Mouse (Mus musculus): ENCODE measurements around the gene Tyro3. TPM values are rescaled to one million over a fixed set of nuclear protein-coding genes. Genes with fewer than 3 reads are reported as not detected.

Gene Tyro3
- 7.3 and 8.4 TPM in 2 replicates for polyA plus RNA-seq (2014; fragmentation: Nextera tagmentation; extraction: Ambion mirVana)

- H3K27ac ChIP-seq (ENCODE audit: low read depth, low read length): peak within 1 kb of the TSS; percentile 3; the same call in 1 of the 2 replicates
- no peaks in the 10 kb centered on the region for H3K36me3 ChIP-seq (ENCODE audit: control insufficient read depth, insufficient read depth, low read length)
- H3K4me1 ChIP-seq (ENCODE audit: control insufficient read depth, insufficient read depth, low read length): peaks cover 16% of the 10 kb centered on the region
- H3K27me3 ChIP-seq (ENCODE audit: control insufficient read depth, insufficient read depth, low read length): peaks cover 20% of the 10 kb centered on the region
- no peaks in the 10 kb centered on the region for H3K9me3 ChIP-seq (replicated peaks; ENCODE audit: control insufficient read depth, low read length)
- ATAC-seq (replicated peaks; ENCODE audit: insufficient number of reproducible peaks, low FRiP score, low TSS enrichment): no peak
- peak within 1 kb of the TSS; percentile 19; the same call in 1 of the 2 replicates for H3K4me2 ChIP-seq
- 56% methylated on average over 5 of the region's 5 CpGs for WGBS (ENCODE audit: insufficient replicate concordance)
- no peak within 1 kb of the TSS for H3K9ac ChIP-seq (ENCODE audit: low read depth, low read length)
- H3K4me3 ChIP-seq (ENCODE audit: low read depth, low read length): 0 out of 2 replicates have a peak within 1 kb of the TSS, but pooled peaks have one; percentile 8
Measured at GRCm38 (mm10) chr2:119797279-119797783, at the start of gene Tyro3. Tyro3 (plus strand) TSS chr2:119797733.

- Histone ChIP-seq H3K4me1 (ENCODE audit: control insufficient read depth, insufficient read depth, low read length) (peaks cover 8% of the 10 kb centered on the region), H3K27me3 (ENCODE audit: control insufficient read depth, insufficient read depth, low read length) (peaks cover 58% of the 10 kb centered on the region), H3K9ac (ENCODE audit: low read depth, low read length) (no peak overlapping the region), H3K36me3 (ENCODE audit: control insufficient read depth, insufficient read depth, low read length) (no peaks in the 10 kb centered on the region), H3K27ac (ENCODE audit: low read depth, low read length) (no peak overlapping the region), H3K4me3 (ENCODE audit: low read depth, low read length) (no peak overlapping the region), H3K9me3 (replicated peaks; ENCODE audit: control insufficient read depth, low read length) (no peaks in the 10 kb centered on the region), H3K4me2 (no peak overlapping the region)
- ATAC-seq (replicated peaks; ENCODE audit: insufficient number of reproducible peaks, low FRiP score, low TSS enrichment): no peak
- 61% methylated on average over 13 of the region's 13 CpGs for WGBS (ENCODE audit: insufficient replicate concordance)
Measured at GRCm38 (mm10) chr2:119749260-119749659, 48.3 kb upstream of the Tyro3 start.

- H3K9me3 ChIP-seq (replicated peaks; ENCODE audit: control insufficient read depth, low read length): no peaks in the 10 kb centered on the region
- H3K36me3 ChIP-seq (ENCODE audit: control insufficient read depth, insufficient read depth, low read length): no peaks in the 10 kb centered on the region
- no peaks in the 10 kb centered on the region; the same call in 1 of the 2 replicates for H3K4me1 ChIP-seq (ENCODE audit: control insufficient read depth, insufficient read depth, low read length)
- WGBS (ENCODE audit: insufficient replicate concordance): 4% methylated on average over 31 of the region's 31 CpGs
- peak overlapping the region; percentile 100 for H3K4me2 ChIP-seq
- 0 out of 2 replicates have a peak, but pooled peaks have one; percentile 15 for ATAC-seq (replicated peaks; ENCODE audit: insufficient number of reproducible peaks, low FRiP score, low TSS enrichment)
- peak overlapping the region; percentile 62; the same call in 1 of the 2 replicates for H3K9ac ChIP-seq (ENCODE audit: low read depth, low read length)
- H3K27ac ChIP-seq (ENCODE audit: low read depth, low read length): no peak overlapping the region
- H3K27me3 ChIP-seq (ENCODE audit: control insufficient read depth, insufficient read depth, low read length): peaks cover 69% of the 10 kb centered on the region
- H3K4me3 ChIP-seq (ENCODE audit: low read depth, low read length): peak overlapping the region; percentile 70
Measured at GRCm38 (mm10) chr2:119757601-119758100, 39.9 kb upstream of the Tyro3 start.

- H3K9ac ChIP-seq (ENCODE audit: low read depth, low read length): peak overlapping the region; percentile 62
- under 1% methylated on average over 67 of the region's 77 CpGs for WGBS (ENCODE audit: insufficient replicate concordance)
- peaks cover 62% of the 10 kb centered on the region for H3K27me3 ChIP-seq (ENCODE audit: control insufficient read depth, insufficient read depth, low read length)
- H3K4me3 ChIP-seq (ENCODE audit: low read depth, low read length): peak overlapping the region; percentile 70
- 0 out of 2 replicates have a peak, but pooled peaks have one; percentile 6 for ATAC-seq (replicated peaks; ENCODE audit: insufficient number of reproducible peaks, low FRiP score, low TSS enrichment)
- H3K9me3 ChIP-seq (replicated peaks; ENCODE audit: control insufficient read depth, low read length): no peaks in the 10 kb centered on the region
- no peak overlapping the region for H3K27ac ChIP-seq (ENCODE audit: low read depth, low read length)
- no peaks in the 10 kb centered on the region for H3K36me3 ChIP-seq (ENCODE audit: control insufficient read depth, insufficient read depth, low read length)
- H3K4me1 ChIP-seq (ENCODE audit: control insufficient read depth, insufficient read depth, low read length): no peaks in the 10 kb centered on the region; the same call in 1 of the 2 replicates
- peak overlapping the region; percentile 100 for H3K4me2 ChIP-seq
Measured at GRCm38 (mm10) chr2:119758101-119758843, 39.3 kb upstream of the Tyro3 start.

GRCm38 (mm10) chr2:119758844-119759835 lies 38.4 kb upstream of the Tyro3 start:
- Histone ChIP-seq H3K27ac (ENCODE audit: low read depth, low read length) (no peak overlapping the region), H3K4me2 (peak overlapping the region; percentile 100), H3K4me1 (ENCODE audit: control insufficient read depth, insufficient read depth, low read length) (no peaks in the 10 kb centered on the region; the same call in 1 of the 2 replicates), H3K36me3 (ENCODE audit: control insufficient read depth, insufficient read depth, low read length) (no peaks in the 10 kb centered on the region), H3K9ac (ENCODE audit: low read depth, low read length) (no peak overlapping the region), H3K9me3 (replicated peaks; ENCODE audit: control insufficient read depth, low read length) (no peaks in the 10 kb centered on the region), H3K27me3 (ENCODE audit: control insufficient read depth, insufficient read depth, low read length) (peaks cover 56% of the 10 kb centered on the region), H3K4me3 (ENCODE audit: low read depth, low read length) (peak overlapping the region; percentile 70)
- WGBS (ENCODE audit: insufficient replicate concordance): 5% methylated on average over 44 of the region's 44 CpGs
- ATAC-seq (replicated peaks; ENCODE audit: insufficient number of reproducible peaks, low FRiP score, low TSS enrichment): no peak

DNA sequence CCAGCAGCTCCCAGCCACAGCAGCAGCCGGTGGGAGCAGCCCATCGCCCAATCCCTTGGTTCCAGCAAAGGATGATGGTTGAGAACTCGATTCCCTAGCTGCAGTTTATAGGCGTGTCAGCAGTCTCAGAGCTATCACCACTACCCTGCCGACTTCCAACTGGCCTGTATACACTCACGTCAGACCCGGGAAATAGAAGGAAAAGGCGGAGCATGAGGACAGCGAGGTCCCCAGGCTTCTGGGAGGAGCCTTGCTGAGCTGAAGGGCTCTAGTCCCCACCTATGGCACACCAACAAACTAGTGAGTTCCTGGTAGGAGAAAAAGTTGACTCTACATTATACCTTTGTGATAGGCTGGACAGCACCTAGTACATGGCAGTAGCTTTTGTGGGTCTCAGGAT lies 37.3 kb upstream of the Tyro3 start, which contains the start of gene Ltk:
Ltk (minus strand) TSS at position 181 of the 400 bp plus-strand sequence.
- H3K4me1 ChIP-seq (ENCODE audit: control insufficient read depth, insufficient read depth, low read length): no peaks in the 10 kb centered on the region; the same call in 1 of the 2 replicates
- H3K9me3 ChIP-seq (replicated peaks; ENCODE audit: control insufficient read depth, low read length): no peaks in the 10 kb centered on the region
- H3K27ac ChIP-seq (ENCODE audit: low read depth, low read length): no peak within 1 kb of the TSS
- 8% methylated on average over 9 of the region's 9 CpGs for WGBS (ENCODE audit: insufficient replicate concordance)
- peaks cover 51% of the 10 kb centered on the region for H3K27me3 ChIP-seq (ENCODE audit: control insufficient read depth, insufficient read depth, low read length)
- peak within 1 kb of the TSS; percentile 70; the same call in 1 of the 2 replicates for H3K4me3 ChIP-seq (ENCODE audit: low read depth, low read length)
- H3K9ac ChIP-seq (ENCODE audit: low read depth, low read length): no peak within 1 kb of the TSS
- H3K36me3 ChIP-seq (ENCODE audit: control insufficient read depth, insufficient read depth, low read length): no peaks in the 10 kb centered on the region
- peak within 1 kb of the TSS; percentile 100 for H3K4me2 ChIP-seq
- ATAC-seq (replicated peaks; ENCODE audit: insufficient number of reproducible peaks, low FRiP score, low TSS enrichment): no peak

GRCm38 (mm10) chr2:119762276-119762675 lies 35.3 kb upstream of the Tyro3 start:
- Histone ChIP-seq H3K4me2 (no peak overlapping the region), H3K27me3 (ENCODE audit: control insufficient read depth, insufficient read depth, low read length) (peaks cover 38% of the 10 kb centered on the region), H3K9ac (ENCODE audit: low read depth, low read length) (no peak overlapping the region), H3K9me3 (replicated peaks; ENCODE audit: control insufficient read depth, low read length) (no peaks in the 10 kb centered on the region), H3K4me1 (ENCODE audit: control insufficient read depth, insufficient read depth, low read length) (no peaks in the 10 kb centered on the region; the same call in 1 of the 2 replicates), H3K27ac (ENCODE audit: low read depth, low read length) (no peak overlapping the region), H3K36me3 (ENCODE audit: control insufficient read depth, insufficient read depth, low read length) (peaks cover 4% of the 10 kb centered on the region), H3K4me3 (ENCODE audit: low read depth, low read length) (no peak overlapping the region)
- WGBS (ENCODE audit: insufficient replicate concordance): 65% methylated on average over 1 of the region's 1 CpGs
- no peak for ATAC-seq (replicated peaks; ENCODE audit: insufficient number of reproducible peaks, low FRiP score, low TSS enrichment)

DNA sequence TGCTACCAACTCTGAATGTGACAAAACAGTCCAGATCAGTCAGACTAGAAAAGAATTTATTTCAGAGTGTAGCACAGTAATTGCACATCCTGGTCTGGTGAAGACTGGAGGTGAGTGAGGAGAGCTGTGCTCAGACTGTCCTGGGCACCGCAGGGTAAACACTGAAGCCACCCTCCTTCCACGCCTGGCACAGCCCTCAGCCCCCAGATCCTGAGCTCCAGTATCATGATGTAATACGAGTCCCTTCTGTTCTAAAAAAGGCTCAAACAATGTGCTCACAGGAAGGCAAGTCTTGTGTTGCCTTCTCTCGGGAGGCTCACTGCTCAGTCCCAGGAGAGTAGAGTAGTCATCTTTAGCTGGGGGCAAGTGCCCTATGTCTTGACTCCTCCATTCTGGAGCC lies 33.6 kb upstream of the Tyro3 start:
- ATAC-seq (replicated peaks; ENCODE audit: insufficient number of reproducible peaks, low FRiP score, low TSS enrichment): no peak
- Histone ChIP-seq H3K4me3 (ENCODE audit: low read depth, low read length) (no peak overlapping the region), H3K9me3 (replicated peaks; ENCODE audit: control insufficient read depth, low read length) (no peaks in the 10 kb centered on the region), H3K9ac (ENCODE audit: low read depth, low read length) (no peak overlapping the region), H3K36me3 (ENCODE audit: control insufficient read depth, insufficient read depth, low read length) (peaks cover 11% of the 10 kb centered on the region), H3K27me3 (ENCODE audit: control insufficient read depth, insufficient read depth, low read length) (peaks cover 22% of the 10 kb centered on the region), H3K4me2 (no peak overlapping the region), H3K4me1 (ENCODE audit: control insufficient read depth, insufficient read depth, low read length) (no peaks in the 10 kb centered on the region), H3K27ac (ENCODE audit: low read depth, low read length) (no peak overlapping the region)
- 59% methylated on average over 4 of the region's 4 CpGs for WGBS (ENCODE audit: insufficient replicate concordance)

Measured in heart, embryonic 11.5 days (tissue).